Mouse (Mus musculus) regulatory T cell (primary cell): ENCODE measurements at regions not wholly inside any gene's neighbourhood (a gene's known extent, or its start where the extent isn't known, plus 50 kb on each side); places are given as distances from the start of the nearest gene placed in this dataset.
"Not testable (repeated sequence)": the region's sequence is repeated elsewhere in the genome, so short reads cannot be mapped to it uniquely, and the experiment has no call there.

Source experiments
- in situ Hi-C: fragments of 300-600 bp; cut with MboI, MseI; formaldehyde crosslinking; loops from one replicate; pipeline ENCODE4 v1.15.1; 2025; ENCODE audit warnings: high pct_unique_total_duplicates

DNA sequence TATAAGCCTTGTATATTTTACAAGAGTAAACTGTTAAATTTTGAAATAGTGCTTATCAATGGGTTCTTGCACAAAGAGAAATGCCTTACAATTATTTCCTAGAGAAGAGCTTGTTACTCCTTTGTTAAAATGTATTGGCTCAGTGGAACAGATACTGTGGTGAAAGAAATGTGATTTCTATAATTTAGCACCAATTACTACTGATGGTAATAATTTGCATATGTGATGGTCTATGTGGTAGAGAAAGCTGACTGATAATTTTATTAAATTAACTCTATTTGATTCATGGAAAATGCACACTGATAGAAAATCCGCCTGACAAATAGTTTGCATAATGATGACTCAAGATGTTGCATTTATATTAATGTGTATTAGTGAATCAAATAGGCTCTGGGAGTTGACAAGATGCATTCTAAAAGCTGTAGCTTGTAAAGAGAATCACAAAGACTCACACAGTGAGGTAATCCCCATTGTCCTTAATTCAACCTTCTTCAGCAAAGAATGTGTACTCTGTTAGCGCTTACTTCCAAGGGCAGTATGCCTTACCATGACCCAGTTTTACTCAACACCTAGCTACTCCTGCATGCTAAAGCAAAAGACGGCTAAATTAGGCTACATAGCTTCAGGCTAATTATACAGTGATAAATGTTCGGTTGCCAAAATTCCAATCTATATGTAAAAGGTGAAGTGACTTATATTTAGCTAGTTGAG, 329.8 kb upstream of the Cenpq start:
- in situ Hi-C loops, result no loop called here

DNA sequence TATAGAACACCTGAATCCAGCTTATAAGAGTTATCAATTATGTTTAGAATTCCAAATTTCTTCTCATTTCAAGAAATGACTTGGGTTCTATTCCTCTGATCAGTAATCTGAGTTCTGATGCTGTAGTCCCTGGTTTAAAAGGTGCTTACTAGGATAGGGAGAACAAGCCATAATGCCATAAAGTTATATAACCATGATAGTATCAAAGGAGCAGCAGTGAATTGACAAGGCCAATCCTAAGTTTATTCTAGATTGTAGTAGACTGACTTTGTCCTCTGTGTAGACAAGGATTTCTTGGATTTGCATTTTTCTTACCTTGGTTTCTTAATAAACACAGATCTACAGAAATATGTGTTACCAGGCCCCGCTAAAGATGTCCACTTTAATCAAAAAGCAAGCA, 326.6 kb upstream of the Cenpq start:
- in situ Hi-C loops, result no loop called here

DNA sequence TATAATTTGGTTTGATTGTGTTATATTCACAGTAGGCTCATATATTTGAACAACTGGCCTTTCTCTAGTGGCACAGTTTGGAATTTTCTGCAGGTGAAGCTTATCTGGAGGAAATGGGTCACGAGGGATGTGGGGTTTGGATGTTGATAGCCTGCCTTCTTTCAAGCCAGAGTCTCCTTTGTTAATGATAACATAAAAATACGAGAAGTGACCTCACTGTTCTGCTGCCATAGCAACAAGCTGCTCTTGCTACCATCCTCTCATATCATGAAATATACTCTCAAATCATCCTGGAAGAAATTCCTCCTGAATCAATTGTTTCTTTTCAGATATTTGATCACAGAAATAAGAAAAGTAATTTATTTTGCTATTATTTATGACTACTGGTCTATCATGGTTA, 313.6 kb upstream of the Cenpq start:
- in situ Hi-C loops, result loop anchor here (10.0 kb wide), 1 partner anchor 1066 kb away; the partner anchor contains the start of gene Ptchd4

DNA sequence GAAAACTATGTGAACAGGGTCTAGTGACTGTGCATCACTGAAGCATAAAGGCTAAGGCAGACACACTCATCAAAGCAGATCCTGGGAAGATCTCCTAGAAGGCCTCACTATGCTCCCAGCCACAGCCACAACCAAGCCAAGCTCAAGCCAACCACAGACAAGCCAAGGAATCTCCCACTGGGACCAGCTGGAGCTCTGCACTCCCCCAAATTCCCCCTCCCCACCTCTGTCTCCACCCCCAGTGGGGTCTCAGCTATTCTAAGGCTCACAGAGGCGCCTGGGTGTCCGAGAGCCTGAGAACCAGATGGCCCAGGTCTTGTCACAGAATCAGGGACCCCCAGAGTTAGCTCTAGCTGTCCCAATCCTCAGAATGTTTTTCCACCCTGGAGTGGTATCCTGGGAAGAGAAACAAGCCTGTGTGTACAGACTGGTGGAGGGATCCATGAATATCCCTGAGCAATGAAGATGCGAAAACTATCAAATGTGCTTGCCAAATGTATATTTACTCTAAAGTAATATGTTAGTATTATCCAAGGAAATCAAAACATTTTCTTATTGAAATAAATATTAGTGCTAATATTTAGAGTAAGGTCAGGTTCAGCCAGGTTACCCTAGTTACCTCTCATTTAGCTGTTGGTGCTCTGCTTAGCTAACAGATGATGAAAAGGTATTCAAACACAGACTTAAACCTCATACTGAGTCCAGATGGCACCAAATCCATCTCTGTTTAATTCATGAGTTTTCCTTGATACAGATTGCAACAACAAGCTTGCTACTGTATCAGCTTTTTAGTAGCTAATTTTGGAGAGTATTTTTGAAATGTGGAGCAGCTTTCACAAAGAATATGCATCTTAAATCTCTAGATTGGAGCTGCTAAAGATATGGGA, 292.5 kb upstream of the Cenpq start:
- in situ Hi-C loops, result no loop called here

DNA sequence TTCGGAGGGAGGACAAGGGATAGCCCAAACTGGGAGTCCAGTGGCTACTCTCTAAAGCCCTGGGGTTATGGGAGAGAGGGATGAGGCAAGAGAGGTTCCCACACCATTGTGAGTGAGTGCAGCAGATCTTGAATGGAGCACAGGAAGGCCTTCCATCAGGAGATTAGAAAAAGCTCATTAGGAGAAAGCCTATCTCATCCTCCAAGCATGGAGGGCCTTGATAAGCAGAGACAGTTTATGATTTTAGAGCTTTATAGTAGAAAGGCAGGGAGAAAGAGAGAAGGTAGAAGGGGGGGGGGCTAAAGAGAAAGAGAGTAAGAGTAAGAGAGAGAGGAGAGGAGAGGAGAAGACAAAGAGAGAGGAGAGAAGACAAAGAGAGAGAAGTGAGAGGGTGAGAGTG, 282.0 kb upstream of the Cenpq start:
- in situ Hi-C loops, result no loop called here

DNA sequence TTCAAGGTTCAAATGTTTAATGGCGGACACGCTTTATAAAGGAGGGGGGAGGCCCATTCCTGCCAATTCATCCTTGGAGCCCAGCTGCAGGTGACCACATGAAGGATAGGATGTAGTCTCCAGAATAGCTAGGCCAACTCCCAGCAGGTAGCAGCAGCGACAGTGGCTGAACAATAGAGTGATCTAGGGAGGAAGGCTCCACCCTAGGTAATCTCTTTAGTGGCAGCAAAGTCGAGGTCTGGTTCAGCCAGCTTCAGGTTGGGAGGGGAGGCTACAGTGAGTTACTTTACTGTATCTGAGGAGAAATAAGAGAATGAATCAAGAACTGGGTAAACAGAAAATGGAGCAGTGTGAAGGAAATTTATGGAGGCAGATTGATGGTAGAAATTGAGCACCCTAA, 264.6 kb upstream of the Cenpq start:
- in situ Hi-C loops, result not testable (repeated sequence)

DNA sequence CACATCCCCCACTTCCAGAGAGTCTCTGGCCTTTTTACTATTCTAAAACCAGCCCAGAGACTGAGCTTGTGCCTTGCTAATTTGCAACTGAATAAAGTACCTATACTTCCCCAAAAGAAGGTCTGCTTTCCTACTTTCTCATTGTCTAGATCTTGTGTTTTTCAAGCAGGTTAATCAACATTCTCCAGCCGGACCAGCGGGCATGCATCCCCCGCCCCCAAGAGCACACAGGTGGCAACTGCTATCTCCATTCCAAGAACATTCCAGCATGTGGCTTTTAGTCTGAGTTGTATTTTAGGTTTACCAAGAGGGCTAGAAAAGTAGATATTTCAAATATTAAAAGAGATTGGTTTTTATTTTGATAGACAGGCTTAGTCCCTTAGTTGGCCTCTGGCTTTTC, 255.5 kb upstream of the Cenpq start:
- in situ Hi-C loops, result not testable (repeated sequence)

DNA sequence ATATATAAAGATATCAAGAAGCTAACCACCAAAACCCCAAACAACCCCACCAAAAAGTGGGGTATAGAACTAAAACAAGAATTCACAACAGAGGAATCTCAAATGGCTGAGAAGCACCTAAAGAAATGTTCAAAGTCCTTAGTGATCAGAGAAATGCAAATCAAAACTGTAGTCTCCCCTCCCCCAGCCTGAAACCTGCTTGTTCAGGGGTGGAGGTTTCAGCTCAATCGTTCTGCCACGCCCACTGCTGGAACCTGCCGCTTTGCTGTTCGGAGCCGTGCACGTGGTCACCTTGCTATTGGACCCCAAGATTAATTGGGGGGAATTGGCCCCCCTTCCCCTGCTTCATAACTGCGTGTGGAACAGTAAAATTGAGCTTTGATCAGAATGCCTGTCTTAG, 251.8 kb upstream of the Cenpq start:
- in situ Hi-C loops, result not testable (repeated sequence)

DNA sequence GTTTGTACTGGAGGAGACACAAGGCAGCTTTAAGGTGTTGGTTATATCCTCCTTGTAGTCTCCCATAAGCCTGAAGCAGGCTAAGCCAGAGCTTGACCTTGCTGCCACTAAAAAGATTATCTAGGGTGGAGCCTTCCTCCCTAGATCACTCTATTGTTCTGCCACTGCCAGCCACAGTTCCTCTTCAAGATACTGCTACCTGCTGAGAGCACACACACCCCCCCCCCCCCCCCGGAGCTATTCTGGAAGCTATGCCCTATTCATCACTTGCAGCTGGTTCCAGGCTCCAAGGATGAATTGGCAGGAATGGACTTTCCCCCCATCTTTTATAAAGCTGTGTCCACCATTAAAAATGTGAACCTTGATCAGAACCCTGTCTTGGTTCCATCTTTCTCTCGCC, 249.9 kb upstream of the Cenpq start:
- in situ Hi-C loops, result no loop called here

DNA sequence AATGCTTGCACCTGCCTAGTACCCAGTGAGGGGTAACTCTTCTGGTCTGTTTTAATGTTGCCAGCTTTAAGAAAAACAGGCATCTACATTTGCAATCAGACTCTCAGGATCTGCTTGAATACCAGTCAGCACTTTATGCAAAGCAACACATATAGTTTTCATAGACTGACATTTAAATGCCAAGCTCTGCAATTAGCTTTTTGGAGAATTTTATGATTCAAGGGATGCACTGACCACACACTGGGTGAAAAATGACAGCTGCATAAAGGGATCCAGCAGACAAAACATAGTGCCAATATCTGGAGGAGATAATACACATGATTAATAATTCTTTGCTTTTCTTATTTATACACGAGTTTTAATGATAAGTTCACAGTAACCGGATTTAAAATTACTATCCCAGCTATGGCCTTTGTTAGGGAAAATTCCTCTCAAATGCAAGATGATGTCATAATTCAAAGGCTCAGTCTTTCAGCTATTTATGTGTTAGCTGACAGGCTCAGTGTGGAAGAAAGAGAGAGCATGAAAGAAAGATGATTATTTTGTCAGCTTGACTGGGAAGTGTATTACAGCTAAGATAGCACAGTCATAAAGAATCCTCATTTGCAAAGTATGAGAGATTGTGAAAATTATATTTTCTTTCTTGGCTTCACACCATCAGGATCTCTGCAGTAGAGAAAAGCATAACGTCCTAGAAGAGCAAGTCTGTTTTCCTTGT, 219.0 kb upstream of the Cenpq start:
- in situ Hi-C loops, result no loop called here

DNA sequence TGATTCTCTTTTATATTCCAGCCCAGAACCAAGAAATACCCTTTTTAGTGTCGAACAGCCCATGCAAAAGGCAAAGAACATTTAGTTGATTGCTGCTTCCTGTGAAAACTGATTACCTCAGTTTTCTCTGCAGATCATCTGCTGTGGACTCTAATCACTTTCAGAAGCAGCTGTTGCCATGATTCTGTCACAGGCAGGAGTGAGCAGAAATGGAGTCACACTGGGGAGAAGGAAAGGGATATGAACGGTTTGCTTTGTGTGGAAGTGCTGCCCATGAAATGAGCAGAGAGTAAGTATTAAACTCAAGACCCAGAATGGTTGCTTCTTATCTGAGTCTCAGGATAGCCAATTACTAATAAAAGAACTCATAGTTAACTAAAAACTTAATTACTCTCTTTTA, 217.6 kb upstream of the Cenpq start:
- in situ Hi-C loops, result no loop called here

DNA sequence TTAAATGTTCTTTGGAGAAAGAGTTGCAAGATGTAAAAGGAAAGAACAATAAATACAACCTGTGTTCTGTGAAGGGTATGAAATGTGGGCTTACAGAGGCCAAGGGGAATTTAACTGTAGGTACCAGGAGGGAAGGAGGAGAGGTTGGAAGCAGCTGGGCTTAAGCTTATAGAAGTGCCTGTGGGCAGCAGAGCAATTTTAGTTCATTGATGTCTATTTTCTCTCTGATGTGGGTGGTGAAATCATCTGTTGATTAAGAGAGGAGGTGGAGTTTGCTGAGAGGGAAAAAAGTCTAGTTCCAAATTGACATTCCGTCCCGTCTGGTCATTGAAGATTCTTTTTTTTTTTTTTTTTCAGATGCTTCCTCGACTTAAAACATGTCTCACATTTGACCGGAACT, 209.7 kb upstream of the Cenpq start:
- in situ Hi-C loops, result no loop called here

DNA sequence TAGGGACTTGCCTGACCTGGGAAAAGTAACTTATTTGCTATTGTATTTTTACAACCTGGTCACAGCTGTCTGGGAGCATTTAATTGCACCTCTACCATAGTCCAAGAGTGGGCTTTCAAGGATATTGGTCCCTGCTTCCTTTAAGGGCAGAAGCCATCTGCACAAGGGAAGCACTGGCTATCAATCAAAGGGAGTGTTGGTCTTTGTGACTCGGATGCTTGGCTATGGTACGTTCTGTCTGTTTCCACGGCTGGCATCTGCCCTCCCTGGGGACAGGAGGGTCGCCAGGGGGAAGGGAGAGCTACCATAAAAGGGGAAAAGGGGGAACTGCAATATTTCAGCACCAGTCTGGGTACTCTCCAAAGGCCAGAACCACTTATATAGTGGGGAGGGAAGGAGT, 190.7 kb upstream of the Cenpq start:
- in situ Hi-C loops, result no loop called here

DNA sequence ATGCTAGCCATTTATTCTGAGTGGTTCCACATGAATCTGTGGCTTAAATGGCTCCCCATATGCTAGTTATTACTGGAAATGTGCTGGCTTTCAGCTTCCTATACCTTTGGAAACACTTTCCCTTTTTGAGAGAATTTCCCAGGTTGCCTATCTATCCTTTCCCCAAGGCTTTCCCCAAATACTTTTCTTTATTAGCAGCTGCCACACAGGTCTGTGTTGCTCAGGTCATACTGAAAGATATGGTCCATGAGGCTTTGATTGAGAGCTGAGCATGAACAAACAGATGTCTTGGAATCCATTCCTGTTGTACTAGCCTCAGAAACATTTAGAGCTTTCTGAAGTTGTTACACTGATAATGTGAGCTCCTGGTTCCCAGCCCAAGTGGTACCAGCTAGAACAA, 188.1 kb upstream of the Cenpq start:
- in situ Hi-C loops, result no loop called here

DNA sequence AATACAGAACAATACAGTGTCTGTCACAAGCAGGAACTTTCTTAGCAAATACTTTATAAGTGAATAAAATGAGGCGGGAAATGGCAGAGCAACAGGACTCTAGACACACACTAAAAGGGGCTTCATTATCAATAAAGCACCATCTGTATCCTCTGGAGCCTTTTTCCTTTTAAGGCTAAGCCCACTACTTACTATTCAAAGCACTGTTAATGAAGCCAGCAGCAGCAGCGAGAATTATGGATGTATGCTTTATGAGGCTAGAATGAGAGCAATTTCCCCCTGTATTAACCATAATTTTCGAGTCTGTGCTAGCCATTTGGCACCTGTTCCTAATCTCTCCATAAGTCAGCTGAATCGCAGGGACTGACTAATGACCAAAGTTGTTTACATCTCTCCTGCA, 169.1 kb upstream of the Cenpq start:
- in situ Hi-C loops, result no loop called here

DNA sequence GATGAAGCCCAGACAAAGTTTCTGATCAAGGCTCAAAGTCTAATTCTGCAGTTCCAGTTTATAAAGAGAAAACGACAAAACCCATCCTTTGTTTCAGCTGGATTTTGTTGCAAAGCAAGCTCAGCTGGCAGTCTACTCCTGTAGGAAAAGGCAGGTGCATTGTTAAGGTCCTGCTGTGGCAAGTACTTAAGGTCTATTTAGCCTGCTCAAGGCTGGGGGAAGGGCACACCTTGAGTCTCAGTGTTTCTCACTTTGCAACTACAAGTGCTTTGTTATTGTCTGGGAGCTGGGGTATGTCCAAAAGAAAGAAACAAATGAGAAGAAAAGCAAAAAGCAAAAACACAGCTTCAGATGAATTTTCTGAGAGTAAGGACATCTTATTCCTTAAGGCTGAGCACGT, 136.0 kb upstream of the Cenpq start:
- in situ Hi-C loops, result no loop called here
